Mouse (Mus musculus): ENCODE results near the gene Nkx6-2. TPM values are rescaled to one million over a fixed set of nuclear protein-coding genes. Genes with fewer than 3 reads are reported as not detected.

Nkx6-2 gene
- polyA plus RNA-seq, 1 experiment from 2014 or later: 0.77 TPM

GRCm38 (mm10) chr7:139538541-139538940 lies 44.1 kb downstream of the Nkx6-2 start:
- H3K4me2 ChIP-seq (replicated peaks): no peak overlapping the region
- no peak overlapping the region for H3K27ac ChIP-seq
- no peaks in the 10 kb centered on the region for H3K9me3 ChIP-seq
- H3K9ac ChIP-seq: no peak overlapping the region
- H3K4me3 ChIP-seq: no peak overlapping the region
- peaks cover 2% of the 10 kb centered on the region; the same call in 1 of the 2 replicates for H3K36me3 ChIP-seq
- 81% methylated on average over 2 of the region's 2 CpGs for WGBS
- H3K4me1 ChIP-seq: no peaks in the 10 kb centered on the region
- H3K27me3 ChIP-seq: no peaks in the 10 kb centered on the region
- no peak for ATAC-seq (ENCODE audit: insufficient number of reproducible peaks, insufficient read depth, low FRiP score, low TSS enrichment)

- no peaks in the 10 kb centered on the region for H3K27me3 ChIP-seq
Observed at GRCm38 (mm10) chr7:139537831-139538230, 44.8 kb downstream of the Nkx6-2 start.

GRCm38 (mm10) chr7:139536831-139537230 lies 45.8 kb downstream of the Nkx6-2 start:
- no peak overlapping the region for H3K4me3 ChIP-seq
- H3K9me3 ChIP-seq: no peaks in the 10 kb centered on the region
- no peak for ATAC-seq (ENCODE audit: insufficient number of reproducible peaks, insufficient read depth, low FRiP score, low TSS enrichment)
- WGBS: 95% methylated on average over 2 of the region's 2 CpGs
- no peaks in the 10 kb centered on the region for H3K36me3 ChIP-seq
- H3K4me2 ChIP-seq (replicated peaks): no peak overlapping the region
- no peaks in the 10 kb centered on the region for H3K4me1 ChIP-seq
- no peaks in the 10 kb centered on the region for H3K27me3 ChIP-seq
- H3K9ac ChIP-seq: no peak overlapping the region
- H3K27ac ChIP-seq: no peak overlapping the region

More at GRCm38 (mm10) chr7:139537831-139538230, 44.8 kb downstream of the Nkx6-2 start:
- Histone ChIP-seq H3K4me1 (no peaks in the 10 kb centered on the region), H3K4me2 (replicated peaks) (no peak overlapping the region), H3K4me3 (no peak overlapping the region), H3K36me3 (no peaks in the 10 kb centered on the region), H3K9me3 (no peaks in the 10 kb centered on the region), H3K27ac (no peak overlapping the region), H3K9ac (no peak overlapping the region)
- 91% methylated on average over 9 of the region's 9 CpGs for WGBS
- no peak for ATAC-seq (ENCODE audit: insufficient number of reproducible peaks, insufficient read depth, low FRiP score, low TSS enrichment)

DNA sequence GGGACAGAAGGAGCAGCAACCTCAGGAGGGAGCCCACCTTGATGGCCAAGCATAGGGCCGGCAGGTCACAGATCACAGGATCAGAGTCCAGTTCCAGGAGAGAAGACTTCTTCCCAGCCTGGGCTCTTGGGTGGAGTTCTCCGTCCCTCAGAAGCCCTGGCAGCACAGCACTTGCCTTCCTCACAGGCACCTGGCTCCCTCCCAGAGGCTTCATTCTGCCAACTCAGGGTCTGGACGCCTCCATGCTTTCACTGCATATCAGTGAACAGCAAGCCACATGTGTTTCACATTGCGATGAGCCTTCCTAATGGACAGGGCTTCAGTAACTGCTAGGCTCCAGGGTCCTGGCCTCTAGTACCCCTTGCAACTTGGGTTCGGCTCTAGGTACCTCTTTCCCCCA lies 46.3 kb downstream of the Nkx6-2 start:
- Histone ChIP-seq H3K27ac (no peak overlapping the region), H3K4me1 (no peaks in the 10 kb centered on the region), H3K9me3 (no peaks in the 10 kb centered on the region), H3K36me3 (no peaks in the 10 kb centered on the region), H3K9ac (no peak overlapping the region), H3K4me2 (replicated peaks) (no peak overlapping the region), H3K27me3 (no peaks in the 10 kb centered on the region), H3K4me3 (no peak overlapping the region)
- 79% methylated on average over 5 of the region's 5 CpGs for WGBS
- ATAC-seq (ENCODE audit: insufficient number of reproducible peaks, insufficient read depth, low FRiP score, low TSS enrichment): no peak

GRCm38 (mm10) chr7:139531428-139531801 lies 51.2 kb downstream of the Nkx6-2 start:
- 64% methylated on average over 4 of the region's 4 CpGs for WGBS

GRCm38 (mm10) chr7:139530591-139531427 lies 51.8 kb downstream of the Nkx6-2 start:
- no peak overlapping the region for H3K4me2 ChIP-seq (replicated peaks)
- 43% methylated on average over 16 of the region's 16 CpGs for WGBS
- H3K9me3 ChIP-seq: no peaks in the 10 kb centered on the region
- ATAC-seq (ENCODE audit: insufficient number of reproducible peaks, insufficient read depth, low FRiP score, low TSS enrichment): no peak
- no peak overlapping the region for H3K9ac ChIP-seq
- no peaks in the 10 kb centered on the region for H3K4me1 ChIP-seq
- H3K27me3 ChIP-seq: no peaks in the 10 kb centered on the region
- peaks cover 9% of the 10 kb centered on the region; the same call in 1 of the 2 replicates for H3K36me3 ChIP-seq
- no peak overlapping the region for H3K27ac ChIP-seq
- no peak overlapping the region for H3K4me3 ChIP-seq

More at GRCm38 (mm10) chr7:139531428-139531801, 51.2 kb downstream of the Nkx6-2 start:
- Histone ChIP-seq H3K9ac (no peak overlapping the region), H3K9me3 (no peaks in the 10 kb centered on the region), H3K4me1 (no peaks in the 10 kb centered on the region), H3K27ac (no peak overlapping the region), H3K27me3 (no peaks in the 10 kb centered on the region), H3K4me3 (no peak overlapping the region), H3K36me3 (peaks cover 7% of the 10 kb centered on the region; the same call in 1 of the 2 replicates), H3K4me2 (replicated peaks) (no peak overlapping the region)
- no peak for ATAC-seq (ENCODE audit: insufficient number of reproducible peaks, insufficient read depth, low FRiP score, low TSS enrichment)

Other genes with a start within 250 kb of the Nkx6-2 start
- 29.9 and 34.1 TPM in 2 replicates for gene Inpp5a, start 193.7 kb downstream of the Nkx6-2 start, polyA plus RNA-seq (2016; fragmentation: Nextera tagmentation; extraction: Ambion mirVana)
- 0.26 and 0.57 TPM in 2 replicates for gene Cfap46, start 101.0 kb upstream of the Nkx6-2 start, polyA plus RNA-seq (2016; fragmentation: Nextera tagmentation; extraction: Ambion mirVana)